Mouse (Mus musculus) activated CD4-positive, CD25-positive, alpha-beta regulatory T cell, adult 4 months (primary cell): Measurements from ENCODE around the gene Afm. TPM values are rescaled to one million over a fixed set of nuclear protein-coding genes. Genes with fewer than 3 reads are reported as not detected.

Experiments
- ATAC-seq: one replicate; pipeline ENCODE4 v1.8.0; 2017
- polyA plus RNA-seq, 2 experiments: library from polyadenylated mRNA; unstranded; fragments of 100-300 nt; shearing (Covaris generic); gene quantifications; one replicate each; pipeline ENCODE4 v1.2.1; 2017

The Afm gene
- under 1 TPM in 1 of 2 experiments, not detected in 1; 0.21 TPM for polyA plus RNA-seq

GRCm38 (mm10) chr5:90518356-90519100 lies at the start of gene Afm:
Gene Afm (plus strand): TSS chr5:90518932.
- no peak for ATAC-seq

GRCm38 (mm10) chr5:90470836-90471235 lies 47.9 kb upstream of the Afm start:
- no peak for ATAC-seq

- no peak for ATAC-seq
These were observed 44.8 kb upstream of the Afm start for GRCm38 (mm10) chr5:90473902-90474301.

GRCm38 (mm10) chr5:90474369-90474768 lies 44.4 kb upstream of the Afm start:
- no peak for ATAC-seq

GRCm38 (mm10) chr5:90476741-90477140 lies 42.0 kb upstream of the Afm start:
- ATAC-seq = no peak

- no peak for ATAC-seq
These were observed 41.2 kb upstream of the Afm start for GRCm38 (mm10) chr5:90477308-90478140.

- no peak for ATAC-seq
These were observed 39.8 kb upstream of the Afm start for GRCm38 (mm10) chr5:90478886-90479285.

GRCm38 (mm10) chr5:90485597-90485996 lies 33.1 kb upstream of the Afm start:
- ATAC-seq = no peak

- no peak for ATAC-seq
These were observed 30.4 kb upstream of the Afm start for GRCm38 (mm10) chr5:90488323-90488722.

GRCm38 (mm10) chr5:90490518-90490917 lies 28.2 kb upstream of the Afm start, which contains the start of gene Afp:
Gene Afp (plus strand): TSS chr5:90490737.
- no peak for ATAC-seq

GRCm38 (mm10) chr5:90492440-90492839 lies 26.3 kb upstream of the Afm start:
- ATAC-seq = peak; percentile 83

GRCm38 (mm10) chr5:90494308-90494707 lies 24.4 kb upstream of the Afm start:
- ATAC-seq = no peak

GRCm38 (mm10) chr5:90499509-90499908 lies 19.2 kb upstream of the Afm start:
- no peak for ATAC-seq

GRCm38 (mm10) chr5:90500714-90501113 lies 18.0 kb upstream of the Afm start:
- ATAC-seq = peak; percentile 81

GRCm38 (mm10) chr5:90501752-90502151 lies 17.0 kb upstream of the Afm start:
- ATAC-seq = no peak

- no peak for ATAC-seq
These were observed 14.0 kb upstream of the Afm start for GRCm38 (mm10) chr5:90504742-90505141.

- no peak for ATAC-seq
These were observed 12.2 kb upstream of the Afm start for GRCm38 (mm10) chr5:90506507-90506906.

- no peak for ATAC-seq
These were observed 11.3 kb upstream of the Afm start for GRCm38 (mm10) chr5:90507411-90507949.

- no peak for ATAC-seq
These were observed 8.7 kb upstream of the Afm start for GRCm38 (mm10) chr5:90509828-90510592.

- no peak for ATAC-seq
These were observed 6.3 kb upstream of the Afm start for GRCm38 (mm10) chr5:90512288-90512955.

GRCm38 (mm10) chr5:90515561-90515960 lies 3.2 kb upstream of the Afm start:
- ATAC-seq = no peak

- no peak for ATAC-seq
These were observed 32.5 kb downstream of the Afm start for GRCm38 (mm10) chr5:90551191-90551590.
